Mouse (Mus musculus) neural tube, embryonic 13.5 days (tissue): ENCODE measurements around the gene Pde4c. TPM values are rescaled to one million over a fixed set of nuclear protein-coding genes. Genes with fewer than 3 reads are reported as not detected.

Experiments used
- ATAC-seq: fragments of 200-750 bp; cut with Nextera tagmentation; 2 replicates; pipeline ENCODE4 v1.8.0; 2017; ENCODE audit warnings: low read depth, mild to moderate bottlenecking, moderate TSS enrichment, moderate library complexity
- H3K27ac ChIP-seq: fragments of 300-500 bp; sonication (generic); replicated peaks from 2 replicates; pipeline ENCODE4 v1.5.1; 2015; ENCODE audit warnings: moderate library complexity, mild to moderate bottlenecking, inconsistent platforms
- H3K27me3 ChIP-seq: fragments of 300-500 bp; sonication (generic); 2 replicates; pipeline ENCODE4 v1.6.1; 2015; ENCODE audit warnings: mild to moderate bottlenecking, inconsistent platforms
- H3K36me3 ChIP-seq: fragments of 300-500 bp; sonication (generic); 2 replicates; pipeline ENCODE4 v1.6.1; 2015; ENCODE audit warnings: mild to moderate bottlenecking, inconsistent platforms
- H3K4me1 ChIP-seq: fragments of 300-500 bp; sonication (generic); replicated peaks from 2 replicates; pipeline ENCODE4 v1.6.1; 2015; ENCODE audit warnings: inconsistent platforms
- H3K4me2 ChIP-seq: fragments of 300-500 bp; sonication (generic); 2 replicates; pipeline ENCODE4 v1.6.1; 2015; ENCODE audit warnings: inconsistent platforms, mild to moderate bottlenecking, moderate library complexity
- H3K4me3 ChIP-seq: fragments of 300-500 bp; sonication (generic); 2 replicates; pipeline ENCODE4 v1.5.1; 2015; ENCODE audit warnings: mild to moderate bottlenecking, inconsistent platforms
- H3K9ac ChIP-seq: fragments of 300-500 bp; sonication (generic); 2 replicates; pipeline ENCODE4 v1.6.1; 2015; ENCODE audit warnings: moderate library complexity, mild to moderate bottlenecking, inconsistent platforms
- H3K9me3 ChIP-seq: fragments of 300-500 bp; sonication (generic); 2 replicates; pipeline ENCODE4 v1.6.1; 2016; ENCODE audit warnings: inconsistent platforms
- WGBS: fragments of 180-500 bp; shearing (Covaris S2); methylation state at CpG from one replicate; pipeline ENCODE4 v1.1.7; 2015; 5-methylcytosine and 5-hydroxymethylcytosine counted together
- polyA plus RNA-seq: library from polyadenylated mRNA; unstranded; fragments of >200 nt; fragmentation: Nextera tagmentation; extraction: Ambion mirVana; gene quantifications from 2 replicates; pipeline ENCODE4 v1.2.1, GENCODE M21; 2015

Gene Pde4c
- polyA plus RNA-seq, 1 experiment from 2014 or later, result 0.18 TPM

GRCm38 (mm10) chr8:70756476-70757040 is 33.0 kb downstream of the Pde4c start:
- Histone ChIP-seq H3K4me2 (peak overlapping the region; percentile 93; the same call in 1 of the 2 replicates), H3K27me3 (no peaks in the 10 kb centered on the region), H3K9me3 (no peaks in the 10 kb centered on the region), H3K27ac (no peak overlapping the region), H3K36me3 (peaks cover 32% of the 10 kb centered on the region), H3K4me1 (peaks cover 69% of the 10 kb centered on the region), H3K4me3 (no peak overlapping the region), H3K9ac (0 out of 2 replicates have a peak overlapping the region, but pooled peaks have one; percentile 0)
- 90% methylated on average over 6 of the region's 6 CpGs for WGBS
- ATAC-seq, result no peak

GRCm38 (mm10) chr8:70757523-70758307 is 34.2 kb downstream of the Pde4c start:
- Histone ChIP-seq H3K27ac (peak overlapping the region; percentile 46), H3K27me3 (no peaks in the 10 kb centered on the region), H3K36me3 (peaks cover 32% of the 10 kb centered on the region), H3K4me3 (no peak overlapping the region), H3K4me1 (peaks cover 70% of the 10 kb centered on the region), H3K4me2 (no peak overlapping the region), H3K9me3 (no peaks in the 10 kb centered on the region), H3K9ac (peak overlapping the region; percentile 55)
- WGBS, result 61% methylated on average over 22 of the region's 22 CpGs
- no peak for ATAC-seq

GRCm38 (mm10) chr8:70758308-70758615 is 34.7 kb downstream of the Pde4c start:
- Histone ChIP-seq H3K27me3 (no peaks in the 10 kb centered on the region), H3K27ac (peak overlapping the region; percentile 46), H3K4me2 (no peak overlapping the region), H3K36me3 (peaks cover 32% of the 10 kb centered on the region), H3K4me3 (no peak overlapping the region), H3K9ac (no peak overlapping the region), H3K4me1 (peaks cover 64% of the 10 kb centered on the region), H3K9me3 (no peaks in the 10 kb centered on the region)
- 69% methylated on average over 7 of the region's 7 CpGs for WGBS
- no peak for ATAC-seq

- H3K4me1 ChIP-seq, result peaks cover 62% of the 10 kb centered on the region
- H3K4me3 ChIP-seq, result peak overlapping the region; percentile 71; the same call in 1 of the 2 replicates
- 0 out of 2 replicates have a peak overlapping the region, but pooled peaks have one; percentile 92 for H3K9ac ChIP-seq
- peak overlapping the region; percentile 96; the same call in 1 of the 2 replicates for H3K4me2 ChIP-seq
- no peaks in the 10 kb centered on the region for H3K9me3 ChIP-seq
- 67% methylated on average over 19 of the region's 19 CpGs for WGBS
- no peak for ATAC-seq
- H3K36me3 ChIP-seq, result peaks cover 32% of the 10 kb centered on the region
- peak overlapping the region; percentile 86 for H3K27ac ChIP-seq
- H3K27me3 ChIP-seq, result no peaks in the 10 kb centered on the region
These were observed 35.4 kb downstream of the Pde4c start for GRCm38 (mm10) chr8:70758616-70759561.

- Histone ChIP-seq H3K36me3 (peaks cover 32% of the 10 kb centered on the region), H3K27ac (peak overlapping the region; percentile 86), H3K4me1 (peaks cover 58% of the 10 kb centered on the region), H3K4me3 (peak overlapping the region; percentile 71), H3K27me3 (no peaks in the 10 kb centered on the region), H3K4me2 (peak overlapping the region; percentile 96), H3K9me3 (no peaks in the 10 kb centered on the region), H3K9ac (peak overlapping the region; percentile 92)
- no peak for ATAC-seq
- WGBS, result under 1% methylated on average over 22 of the region's 22 CpGs
These were observed 36.8 kb downstream of the Pde4c start for GRCm38 (mm10) chr8:70760350-70760749.

- peak; percentile 94 for ATAC-seq
- Histone ChIP-seq H3K4me1 (peaks cover 56% of the 10 kb centered on the region), H3K36me3 (peaks cover 31% of the 10 kb centered on the region), H3K4me2 (peak within 1 kb of the TSS; percentile 96), H3K27ac (peak within 1 kb of the TSS; percentile 86), H3K27me3 (0 out of 2 replicates have a peak, but pooled peaks cover 2% of the 10 kb centered on the region), H3K4me3 (peak within 1 kb of the TSS; percentile 71), H3K9me3 (no peaks in the 10 kb centered on the region), H3K9ac (peak within 1 kb of the TSS; percentile 92)
- under 1% methylated on average over 55 of the region's 55 CpGs for WGBS
These were observed 37.4 kb downstream of the Pde4c start, which contains the start of gene Mpv17l2 for GRCm38 (mm10) chr8:70760775-70761406. Gene Mpv17l2 (minus strand): TSS chr8:70760946.

GRCm38 (mm10) chr8:70762118-70762517 is 38.6 kb downstream of the Pde4c start:
- Histone ChIP-seq H3K4me3 (no peak overlapping the region), H3K27ac (no peak overlapping the region), H3K4me1 (peaks cover 55% of the 10 kb centered on the region), H3K36me3 (peaks cover 21% of the 10 kb centered on the region), H3K9me3 (no peaks in the 10 kb centered on the region), H3K4me2 (no peak overlapping the region), H3K27me3 (peaks cover 14% of the 10 kb centered on the region; the same call in 1 of the 2 replicates), H3K9ac (no peak overlapping the region)
- no peak for ATAC-seq
- WGBS, result 76% methylated on average over 1 of the region's 1 CpGs

GRCm38 (mm10) chr8:70763354-70763753 is 39.8 kb downstream of the Pde4c start:
- H3K27me3 ChIP-seq, result peaks cover 20% of the 10 kb centered on the region; the same call in 1 of the 2 replicates
- no peak overlapping the region for H3K9ac ChIP-seq
- WGBS, result 4% methylated on average over 3 of the region's 3 CpGs
- ATAC-seq, result no peak
- no peak overlapping the region for H3K4me3 ChIP-seq
- H3K9me3 ChIP-seq, result no peaks in the 10 kb centered on the region
- H3K27ac ChIP-seq, result no peak overlapping the region
- H3K4me1 ChIP-seq, result peaks cover 43% of the 10 kb centered on the region
- H3K36me3 ChIP-seq, result peaks cover 21% of the 10 kb centered on the region
- no peak overlapping the region for H3K4me2 ChIP-seq

GRCm38 (mm10) chr8:70764026-70764425 is 40.5 kb downstream of the Pde4c start:
- WGBS, result 86% methylated on average over 8 of the region's 8 CpGs
- H3K4me1 ChIP-seq, result peaks cover 36% of the 10 kb centered on the region
- ATAC-seq, result no peak
- no peak overlapping the region for H3K27ac ChIP-seq
- H3K4me3 ChIP-seq, result no peak overlapping the region
- H3K4me2 ChIP-seq, result no peak overlapping the region
- H3K27me3 ChIP-seq, result peaks cover 20% of the 10 kb centered on the region; the same call in 1 of the 2 replicates
- no peaks in the 10 kb centered on the region for H3K9me3 ChIP-seq
- H3K9ac ChIP-seq, result no peak overlapping the region
- H3K36me3 ChIP-seq, result peaks cover 22% of the 10 kb centered on the region

GRCm38 (mm10) chr8:70764676-70765075 is 41.2 kb downstream of the Pde4c start:
- H3K4me3 ChIP-seq, result no peak overlapping the region

GRCm38 (mm10) chr8:70765329-70765728 is 41.8 kb downstream of the Pde4c start:
- 85% methylated on average over 9 of the region's 9 CpGs for WGBS
- H3K4me1 ChIP-seq, result peaks cover 29% of the 10 kb centered on the region
- H3K36me3 ChIP-seq, result peaks cover 32% of the 10 kb centered on the region
- peak overlapping the region; percentile 28 for H3K4me3 ChIP-seq
- no peak for ATAC-seq
- peak overlapping the region; percentile 56 for H3K4me2 ChIP-seq
- H3K27ac ChIP-seq, result no peak overlapping the region
- peaks cover 20% of the 10 kb centered on the region; the same call in 1 of the 2 replicates for H3K27me3 ChIP-seq
- H3K9ac ChIP-seq, result 0 out of 2 replicates have a peak overlapping the region, but pooled peaks have one; percentile 61
- H3K9me3 ChIP-seq, result no peaks in the 10 kb centered on the region

More at GRCm38 (mm10) chr8:70764676-70765075, 41.2 kb downstream of the Pde4c start:
- no peak overlapping the region for H3K27ac ChIP-seq
- peaks cover 20% of the 10 kb centered on the region; the same call in 1 of the 2 replicates for H3K27me3 ChIP-seq
- no peak for ATAC-seq
- H3K9me3 ChIP-seq, result no peaks in the 10 kb centered on the region
- H3K4me1 ChIP-seq, result peaks cover 32% of the 10 kb centered on the region
- peaks cover 25% of the 10 kb centered on the region for H3K36me3 ChIP-seq
- H3K9ac ChIP-seq, result no peak overlapping the region
- 95% methylated on average over 13 of the region's 13 CpGs for WGBS
- no peak overlapping the region for H3K4me2 ChIP-seq
